25 mouse cellular contexts compared by ENCODE assay signal in the genomic region with DNA sequence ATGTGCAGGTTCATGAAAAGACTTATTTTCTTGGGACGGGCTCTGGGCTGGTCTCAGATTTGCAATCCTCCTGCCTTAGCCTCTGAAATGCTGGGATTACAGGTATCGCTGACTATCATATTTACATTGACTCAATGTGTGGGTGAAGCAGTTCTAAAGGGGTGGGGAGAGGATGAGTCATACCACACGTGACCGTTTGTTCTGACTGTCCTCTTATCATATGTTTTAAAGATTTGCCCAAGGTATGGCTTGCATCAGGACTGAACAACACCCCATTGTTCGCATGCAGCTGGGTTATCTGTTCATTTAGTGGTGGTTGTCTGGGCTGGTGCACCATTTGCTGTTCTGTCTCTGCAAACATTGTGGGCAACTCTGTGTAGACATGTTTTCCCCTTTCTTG. TPM values are rescaled to one million over a fixed set of nuclear protein-coding genes. Genes with fewer than 3 reads are reported as not detected.
DNase-seq lines count a peak whose midpoint lies in the region; ATAC-seq and TF ChIP-seq lines count a peak whose summit lies in the region.
"Had no signal": no experiment of that assay in that cellular context is flagged by ENCODE, and none has a peak within 500 bp of the region (broad histone marks: within the 10 kb centered on the region; RNA-seq: fewer than 3 reads in every experiment).

No protein-coding gene starts in this region.

- 0 out of 2 replicates have a peak overlapping the region, but pooled peaks have one; percentile 21 for H3K27ac ChIP-seq in intestine, postnatal 0 days (ENCODE audit: low read depth, low read length)
- 0 out of 2 replicates have a peak overlapping the region, but pooled peaks have one; percentile 3 for H3K27ac ChIP-seq in stomach, postnatal 0 days (replicated peaks)
- H3K27ac ChIP-seq: hindbrain, embryonic 12.5 days; liver, embryonic 15.5 days; midbrain, embryonic 13.5 days; neural tube, embryonic 15.5 days had no signal

- no peak overlapping the region for H3K4me3 ChIP-seq in C2C12 (ENCODE audit: insufficient read depth, poor library complexity, severe bottlenecking)
- H3K4me3 ChIP-seq in intestine, postnatal 0 days (ENCODE audit: low read depth, low read length), result no peak overlapping the region
- no peak overlapping the region for H3K4me3 ChIP-seq in stomach, postnatal 0 days (ENCODE audit: low read depth, low read length)
- H3K4me3 ChIP-seq: hindbrain, embryonic 12.5 days; liver, embryonic 15.5 days; midbrain, embryonic 13.5 days; neural tube, embryonic 15.5 days had no signal

- no peak overlapping the region for H3ac ChIP-seq in C2C12 (ENCODE audit: control insufficient read depth, insufficient read length, low read depth)

- peak; percentile 41 for DNase-seq in NIH3T3 (ENCODE audit: low read depth)
- DNase-seq in stomach, postnatal 0 days (ENCODE audit: low spot score), result peak; percentile 25
- DNase-seq in yolk sac, embryonic 10.5 days (ENCODE audit: low spot score), result no peak
- no peak for DNase-seq in adrenal gland, postnatal 4 days (ENCODE audit: low spot score in 2 of 2)
- DNase-seq: adrenal gland, postnatal 10 days; cerebellum, adult 11 months; cerebellum, postnatal 14 days; embryo, embryonic 11 days; forebrain, postnatal 0 days; heart, postnatal 14 days; kidney, adult 18-20 months; kidney, postnatal 10 days; right cerebral cortex, postnatal 25 days; thymus, postnatal 36 days had no signal

- peak overlapping the region; percentile 25 for H3K4me2 ChIP-seq in intestine, postnatal 0 days (replicated peaks; ENCODE audit: low read depth)
- H3K4me2 ChIP-seq in stomach, postnatal 0 days (replicated peaks; ENCODE audit: low read depth), result no peak overlapping the region
- H3K4me2 ChIP-seq: heart, embryonic 11.5 days; hindbrain, embryonic 12.5 days; liver, embryonic 15.5 days; midbrain, embryonic 13.5 days; neural tube, embryonic 15.5 days had no signal

- WGBS in intestine, postnatal 0 days, result 30% methylated on average over 5 of the region's 5 CpGs
- 35% methylated on average over 5 of the region's 5 CpGs for whole genome bisulfite sequencing in stomach, postnatal 0 days

- H3K4me1 ChIP-seq in intestine, postnatal 0 days (replicated peaks; ENCODE audit: control insufficient read depth, insufficient read depth, low read length), result no peaks in the 10 kb centered on the region; the same call in 1 of the 2 replicates
- H3K4me1 ChIP-seq in stomach, postnatal 0 days (replicated peaks; ENCODE audit: control insufficient read depth, insufficient read depth), result no peaks in the 10 kb centered on the region
- H3K4me1 ChIP-seq: hindbrain, embryonic 12.5 days; liver, embryonic 15.5 days; midbrain, embryonic 13.5 days; neural tube, embryonic 15.5 days had no signal

- peak; percentile 95 for ATAC-seq in intestine, postnatal 0 days
- peak; percentile 77 for ATAC-seq in stomach, postnatal 0 days (ENCODE audit: low FRiP score, low TSS enrichment)
- no peak for ATAC-seq in activated CD4-positive, CD25-positive, alpha-beta regulatory T cell, adult 4 months
- ATAC-seq: forebrain, postnatal 0 days; lung, postnatal 0 days; midbrain, embryonic 13.5 days had no signal

- H3K36me3 ChIP-seq in C2C12 (ENCODE audit: control insufficient read depth, insufficient read depth), result no peaks in the 10 kb centered on the region
- H3K36me3 ChIP-seq in intestine, postnatal 0 days (ENCODE audit: control insufficient read depth, insufficient read depth), result no peaks in the 10 kb centered on the region
- no peaks in the 10 kb centered on the region for H3K36me3 ChIP-seq in stomach, postnatal 0 days (ENCODE audit: control insufficient read depth, insufficient read depth, low read length)
- H3K36me3 ChIP-seq: hindbrain, embryonic 12.5 days; liver, embryonic 15.5 days; midbrain, embryonic 13.5 days; neural tube, embryonic 15.5 days had no signal

- no peaks in the 10 kb centered on the region for H3K27me3 ChIP-seq in C2C12 (ENCODE audit: control insufficient read depth, insufficient read depth, insufficient read length)
- H3K27me3 ChIP-seq in intestine, postnatal 0 days (replicated peaks; ENCODE audit: control insufficient read depth, insufficient read depth, low read length), result no peaks in the 10 kb centered on the region
- H3K27me3 ChIP-seq in stomach, postnatal 0 days (ENCODE audit: control insufficient read depth, insufficient read depth, low read length), result no peaks in the 10 kb centered on the region
- H3K27me3 ChIP-seq: hindbrain, embryonic 12.5 days; liver, embryonic 15.5 days; midbrain, embryonic 13.5 days; neural tube, embryonic 15.5 days had no signal

- H3K9ac ChIP-seq in intestine, postnatal 0 days (ENCODE audit: low read depth, low read length), result no peak overlapping the region; the same call in 1 of the 2 replicates
- H3K9ac ChIP-seq in stomach, postnatal 0 days (ENCODE audit: low read length), result no peak overlapping the region
- H3K9ac ChIP-seq: forebrain, postnatal 0 days; hindbrain, embryonic 12.5 days; liver, embryonic 15.5 days; midbrain, embryonic 13.5 days; neural tube, embryonic 15.5 days had no signal

- H3K79me3 ChIP-seq in C2C12 (ENCODE audit: low read depth), result no peaks in the 10 kb centered on the region

- H3K79me2 ChIP-seq in C2C12 (ENCODE audit: control insufficient read depth, insufficient read depth), result no peaks in the 10 kb centered on the region

- no peaks in the 10 kb centered on the region for H3K9me3 ChIP-seq in intestine, postnatal 0 days (ENCODE audit: control insufficient read depth)
- no peaks in the 10 kb centered on the region for H3K9me3 ChIP-seq in stomach, postnatal 0 days (ENCODE audit: control insufficient read depth, low read length)
- H3K9me3 ChIP-seq: hindbrain, embryonic 12.5 days; liver, embryonic 15.5 days; neural tube, embryonic 15.5 days had no signal

- TF ChIP-seq CTCF in C2C12 (IDR thresholded peaks at IDR 0.05; ENCODE audit: control insufficient read depth, insufficient read depth, insufficient read length), result no peak
- no peak for TF ChIP-seq CTCF in intestine, postnatal 0 days (IDR thresholded peaks at IDR 0.05; ENCODE audit: low read depth)
- TF ChIP-seq CTCF in stomach, postnatal 0 days (IDR thresholded peaks at IDR 0.05; ENCODE audit: low read depth), result no peak

- no peak for TF ChIP-seq EP300 in stomach, postnatal 0 days (optimal IDR thresholded peaks at IDR 0.05)

TF ChIP-seq in C2C12, 6 proteins besides CTCF, POLR2A, EP300 and RAD21:
- TF ChIP-seq MAX (IDR thresholded peaks at IDR 0.05) (no peak), USF1 (IDR thresholded peaks at IDR 0.05; ENCODE audit: low read depth) (peak; percentile 90)

RNA-seq across cellular contexts. Expression of gene Cyp27a1, which starts 13.3 kb away (rescaled TPM):
- polyA plus RNA-seq in C2C12 (2012; fragmentation: generic; extraction: Trizol), result 0.05 TPM
- polyA plus RNA-seq in intestine, postnatal 0 days (2015; fragmentation: Nextera tagmentation; extraction: Ambion mirVana), result 4.6 and 6.3 TPM in 2 replicates
- 8.8 and 11.3 TPM in 2 replicates for polyA plus RNA-seq in stomach, postnatal 0 days (2015; fragmentation: Nextera tagmentation; extraction: Ambion mirVana)
- total RNA-seq in adrenal gland, postnatal 4 days (2021), result 1 to 10 TPM; 6.2 to 8.0 TPM
- polyA plus RNA-seq in activated CD4-positive, CD25-positive, alpha-beta regulatory T cell, adult 4 months (2017; shearing (Covaris generic)), result under 1 TPM in 1 of 2 experiments, not detected in 1; 0.33 TPM

RNA-seq across cellular contexts. Expression of gene Prkag3, which starts 22.3 kb away (rescaled TPM):
- polyA plus RNA-seq in C2C12 (2012; fragmentation: generic; extraction: Trizol), result 0.66 TPM
- 0.08 and 0.09 TPM in 2 replicates for polyA plus RNA-seq in intestine, postnatal 0 days (2015; fragmentation: Nextera tagmentation; extraction: Ambion mirVana)
- polyA plus RNA-seq in stomach, postnatal 0 days (2015; fragmentation: Nextera tagmentation; extraction: Ambion mirVana), result 0.25 and 0.29 TPM in 2 replicates
- under 1 TPM; 0.42 to 0.45 TPM for total RNA-seq in adrenal gland, postnatal 4 days (2021)
- polyA plus RNA-seq in activated CD4-positive, CD25-positive, alpha-beta regulatory T cell, adult 4 months (2017; shearing (Covaris generic)), result not detected
- total RNA-seq: forebrain, postnatal 0 days; granulocyte monocyte progenitor cell, adult 5-6 weeks; left cerebral cortex, postnatal 25 days had no signal
- polyA plus RNA-seq: forebrain, postnatal 0 days had no signal

RNA-seq across cellular contexts. Expression of gene Wnt6, which starts 45.0 kb away (rescaled TPM):
- polyA plus RNA-seq in C2C12 (2012; fragmentation: generic; extraction: Trizol), result 3.0 TPM
- 0.33 and 0.66 TPM in 2 replicates for polyA plus RNA-seq in intestine, postnatal 0 days (2015; fragmentation: Nextera tagmentation; extraction: Ambion mirVana)
- 3.6 and 4.8 TPM in 2 replicates for polyA plus RNA-seq in stomach, postnatal 0 days (2015; fragmentation: Nextera tagmentation; extraction: Ambion mirVana)
- 1 to 10 TPM; 3.1 to 3.5 TPM for total RNA-seq in adrenal gland, postnatal 4 days (2021)
- not detected for polyA plus RNA-seq in activated CD4-positive, CD25-positive, alpha-beta regulatory T cell, adult 4 months (2017; shearing (Covaris generic))

Comparison
In these comparisons a context has a peak if more than half of its experiments do, and no peak if none do; other contexts are left out.
1. DNase-seq: peak in NIH3T3 (single experiment) and stomach, postnatal 0 days (single experiment); none in yolk sac, embryonic 10.5 days (single experiment) and adrenal gland, postnatal 4 days (0 of 2).